Mouse (Mus musculus): ENCODE measurements around the gene Txn2.

DNA sequence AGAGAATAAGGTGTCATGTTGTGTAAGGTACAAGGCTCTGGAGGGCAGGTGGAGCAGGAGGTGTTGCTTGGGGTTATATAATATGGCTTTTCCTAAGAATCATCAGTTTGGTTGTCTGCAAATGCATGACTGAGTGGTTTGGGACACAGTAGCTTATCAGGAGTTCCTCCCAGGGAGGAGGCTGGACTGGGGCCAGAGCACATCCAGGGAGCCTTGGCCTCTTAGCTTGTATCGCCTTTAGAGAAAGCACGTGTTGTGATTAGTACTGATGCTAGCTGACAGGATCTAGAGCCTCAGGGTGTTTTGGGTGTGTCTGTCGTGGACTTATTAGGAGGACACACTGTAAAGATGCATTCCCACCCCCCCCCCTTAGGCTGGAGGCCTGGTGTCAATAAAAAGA, 48.9 kb upstream of the Txn2 start:
- TF ChIP-seq CTCF (IDR thresholded peaks at IDR 0.05; ENCODE audit: insufficient read depth, low read length) (no peak), POLR2A (IDR thresholded peaks at IDR 0.05; ENCODE audit: borderline replicate concordance, extremely low read depth, low read depth, low read length) (no peak)

Measured in lung, adult 2 months (tissue).